Mouse (Mus musculus): ENCODE results near the gene Tyro3. TPM values are rescaled to one million over a fixed set of nuclear protein-coding genes. Genes with fewer than 3 reads are reported as not detected.

Gene Tyro3
- 19.4 and 20.0 TPM in 2 replicates for polyA plus RNA-seq (2015; fragmentation: Nextera tagmentation; extraction: Ambion mirVana)

GRCm38 (mm10) chr2:119797279-119797783 is at the start of gene Tyro3:
Gene Tyro3, plus strand, starts transcription at chr2:119797733.
- Histone ChIP-seq H3K4me2 (0 out of 2 replicates have a peak within 1 kb of the TSS, but pooled peaks have one; percentile 96), H3K27me3 (peaks cover 40% of the 10 kb centered on the region), H3K27ac (no peak within 1 kb of the TSS), H3K9me3 (no peaks in the 10 kb centered on the region), H3K4me1 (replicated peaks) (peaks cover 35% of the 10 kb centered on the region), H3K36me3 (no peaks in the 10 kb centered on the region), H3K4me3 (0 out of 2 replicates have a peak within 1 kb of the TSS, but pooled peaks have one; percentile 7), H3K9ac (no peak within 1 kb of the TSS)
- no peak for ATAC-seq (ENCODE audit: low FRiP score)
- 66% methylated on average over 5 of the region's 5 CpGs for WGBS

- ATAC-seq (ENCODE audit: low FRiP score), result no peak
- Histone ChIP-seq H3K4me1 (replicated peaks) (peaks cover 9% of the 10 kb centered on the region), H3K9ac (no peak overlapping the region), H3K9me3 (no peaks in the 10 kb centered on the region), H3K4me3 (no peak overlapping the region), H3K4me2 (no peak overlapping the region), H3K36me3 (no peaks in the 10 kb centered on the region), H3K27me3 (peaks cover 89% of the 10 kb centered on the region), H3K27ac (no peak overlapping the region)
- WGBS, result 73% methylated on average over 13 of the region's 13 CpGs
Observed at GRCm38 (mm10) chr2:119749260-119749659, 48.3 kb upstream of the Tyro3 start.

- Histone ChIP-seq H3K27me3 (peaks cover 91% of the 10 kb centered on the region), H3K4me2 (peak overlapping the region; percentile 100), H3K36me3 (no peaks in the 10 kb centered on the region; the same call in 1 of the 2 replicates), H3K4me1 (replicated peaks) (peaks cover 18% of the 10 kb centered on the region), H3K9ac (peak overlapping the region; percentile 76), H3K27ac (no peak overlapping the region), H3K9me3 (no peaks in the 10 kb centered on the region), H3K4me3 (peak overlapping the region; percentile 65)
- 0 out of 2 replicates have a peak, but pooled peaks have one; percentile 48 for ATAC-seq (ENCODE audit: low FRiP score)
- 2% methylated on average over 31 of the region's 31 CpGs for WGBS
Observed at GRCm38 (mm10) chr2:119757601-119758100, 39.9 kb upstream of the Tyro3 start.

GRCm38 (mm10) chr2:119758101-119758843 is 39.3 kb upstream of the Tyro3 start:
- H3K4me2 ChIP-seq, result peak overlapping the region; percentile 100
- H3K4me3 ChIP-seq, result peak overlapping the region; percentile 65
- H3K9ac ChIP-seq, result peak overlapping the region; percentile 76
- no peak overlapping the region for H3K27ac ChIP-seq
- peaks cover 18% of the 10 kb centered on the region for H3K4me1 ChIP-seq (replicated peaks)
- H3K27me3 ChIP-seq, result peaks cover 86% of the 10 kb centered on the region
- no peaks in the 10 kb centered on the region for H3K9me3 ChIP-seq
- ATAC-seq (ENCODE audit: low FRiP score), result peak; percentile 70
- under 1% methylated on average over 76 of the region's 77 CpGs for WGBS
- H3K36me3 ChIP-seq, result peaks cover 2% of the 10 kb centered on the region; the same call in 1 of the 2 replicates

GRCm38 (mm10) chr2:119758844-119759835 is 38.4 kb upstream of the Tyro3 start:
- WGBS, result 6% methylated on average over 44 of the region's 44 CpGs
- Histone ChIP-seq H3K27me3 (peaks cover 77% of the 10 kb centered on the region), H3K4me3 (peak overlapping the region; percentile 65), H3K9me3 (no peaks in the 10 kb centered on the region), H3K36me3 (peaks cover 11% of the 10 kb centered on the region), H3K4me2 (peak overlapping the region; percentile 100), H3K9ac (peak overlapping the region; percentile 76; the same call in 1 of the 2 replicates), H3K4me1 (replicated peaks) (peaks cover 18% of the 10 kb centered on the region), H3K27ac (no peak overlapping the region)
- no peak for ATAC-seq (ENCODE audit: low FRiP score)

- H3K4me1 ChIP-seq (replicated peaks), result peaks cover 18% of the 10 kb centered on the region
- peaks cover 20% of the 10 kb centered on the region for H3K36me3 ChIP-seq
- peaks cover 67% of the 10 kb centered on the region for H3K27me3 ChIP-seq
- H3K27ac ChIP-seq, result no peak within 1 kb of the TSS
- peak within 1 kb of the TSS; percentile 100; the same call in 1 of the 2 replicates for H3K4me2 ChIP-seq
- no peak within 1 kb of the TSS for H3K9ac ChIP-seq
- 16% methylated on average over 9 of the region's 9 CpGs for WGBS
- peak within 1 kb of the TSS; percentile 65; the same call in 1 of the 2 replicates for H3K4me3 ChIP-seq
- H3K9me3 ChIP-seq, result no peaks in the 10 kb centered on the region
- ATAC-seq (ENCODE audit: low FRiP score), result no peak
Observed at GRCm38 (mm10) chr2:119760251-119760650, 37.3 kb upstream of the Tyro3 start, which contains the start of gene Ltk. Gene Ltk, minus strand, starts transcription at chr2:119760431.

- Histone ChIP-seq H3K4me1 (replicated peaks) (peaks cover 18% of the 10 kb centered on the region), H3K9ac (no peak overlapping the region), H3K9me3 (no peaks in the 10 kb centered on the region), H3K27me3 (peaks cover 49% of the 10 kb centered on the region), H3K4me2 (no peak overlapping the region), H3K27ac (no peak overlapping the region), H3K4me3 (no peak overlapping the region), H3K36me3 (peaks cover 36% of the 10 kb centered on the region)
- ATAC-seq (ENCODE audit: low FRiP score), result no peak
- 77% methylated on average over 1 of the region's 1 CpGs for WGBS
Observed at GRCm38 (mm10) chr2:119762276-119762675, 35.3 kb upstream of the Tyro3 start.

GRCm38 (mm10) chr2:119763924-119764323 is 33.6 kb upstream of the Tyro3 start:
- Histone ChIP-seq H3K36me3 (peaks cover 48% of the 10 kb centered on the region), H3K4me3 (no peak overlapping the region), H3K4me1 (replicated peaks) (peaks cover 3% of the 10 kb centered on the region; the same call in 1 of the 2 replicates), H3K27me3 (peaks cover 33% of the 10 kb centered on the region), H3K27ac (no peak overlapping the region), H3K9ac (no peak overlapping the region), H3K9me3 (no peaks in the 10 kb centered on the region), H3K4me2 (no peak overlapping the region)
- ATAC-seq (ENCODE audit: low FRiP score), result no peak
- 81% methylated on average over 4 of the region's 4 CpGs for WGBS

GRCm38 (mm10) chr2:119767246-119767645 is 30.3 kb upstream of the Tyro3 start:
- H3K4me2 ChIP-seq, result no peak overlapping the region
- H3K9me3 ChIP-seq, result no peaks in the 10 kb centered on the region
- H3K4me1 ChIP-seq (replicated peaks), result no peaks in the 10 kb centered on the region
- H3K36me3 ChIP-seq, result peaks cover 81% of the 10 kb centered on the region
- no peak overlapping the region for H3K4me3 ChIP-seq
- no peak for ATAC-seq (ENCODE audit: low FRiP score)
- H3K27me3 ChIP-seq, result peaks cover 2% of the 10 kb centered on the region; the same call in 1 of the 2 replicates
- H3K27ac ChIP-seq, result no peak overlapping the region
- WGBS, result 94% methylated on average over 6 of the region's 6 CpGs
- no peak overlapping the region for H3K9ac ChIP-seq

GRCm38 (mm10) chr2:119787206-119787883 is 10.2 kb upstream of the Tyro3 start, which contains the start of gene Rpap1:
Gene Rpap1, minus strand, starts transcription at chr2:119787537.
- peak; percentile 98 for ATAC-seq (ENCODE audit: low FRiP score)
- H3K9ac ChIP-seq, result peak within 1 kb of the TSS; percentile 73
- H3K36me3 ChIP-seq, result peaks cover 12% of the 10 kb centered on the region
- H3K4me1 ChIP-seq (replicated peaks), result peaks cover 13% of the 10 kb centered on the region
- peak within 1 kb of the TSS; percentile 87 for H3K27ac ChIP-seq
- under 1% methylated on average over 44 of the region's 44 CpGs for WGBS
- no peaks in the 10 kb centered on the region for H3K9me3 ChIP-seq
- no peaks in the 10 kb centered on the region for H3K27me3 ChIP-seq
- H3K4me2 ChIP-seq, result peak within 1 kb of the TSS; percentile 63
- H3K4me3 ChIP-seq, result peak within 1 kb of the TSS; percentile 65

- H3K4me2 ChIP-seq, result no peak overlapping the region
Observed at GRCm38 (mm10) chr2:119789996-119790395, 7.5 kb upstream of the Tyro3 start.

More at GRCm38 (mm10) chr2:119789996-119790395, 7.5 kb upstream of the Tyro3 start:
- Histone ChIP-seq H3K27ac (no peak overlapping the region), H3K36me3 (no peaks in the 10 kb centered on the region), H3K4me3 (no peak overlapping the region), H3K27me3 (peaks cover 6% of the 10 kb centered on the region; the same call in 1 of the 2 replicates), H3K4me1 (replicated peaks) (peaks cover 13% of the 10 kb centered on the region), H3K9me3 (no peaks in the 10 kb centered on the region), H3K9ac (no peak overlapping the region)
- ATAC-seq (ENCODE audit: low FRiP score), result no peak
- WGBS, result 94% methylated on average over 2 of the region's 2 CpGs

All from hindbrain, embryonic 13.5 days (tissue).